Mouse (Mus musculus): ENCODE results near the gene Scrn2. TPM values are rescaled to one million over a fixed set of nuclear protein-coding genes. Genes with fewer than 3 reads are reported as not detected.

Gene Scrn2
- polyA plus RNA-seq, 1 experiment from 2014 or later: 19.7 TPM

GRCm38 (mm10) chr11:97021873-97022484 is 7.8 kb upstream of the Scrn2 start:
- peaks cover 45% of the 10 kb centered on the region for H3K27me3 ChIP-seq (ENCODE audit: control insufficient read depth, insufficient read depth, low read length)
- no peak overlapping the region for H3K27ac ChIP-seq (ENCODE audit: low read length)
- H3K4me1 ChIP-seq (ENCODE audit: control insufficient read depth, insufficient read depth, low read length): peaks cover 25% of the 10 kb centered on the region
- peak; percentile 30; the same call in 1 of the 2 replicates for ATAC-seq (ENCODE audit: insufficient number of reproducible peaks, insufficient read depth, low FRiP score, low read depth)
- H3K36me3 ChIP-seq (ENCODE audit: control insufficient read depth, insufficient read depth, low read length): no peaks in the 10 kb centered on the region
- H3K9me3 ChIP-seq (ENCODE audit: control insufficient read depth, low read depth, low read length): no peaks in the 10 kb centered on the region
- peak overlapping the region; percentile 25; the same call in 1 of the 2 replicates for H3K9ac ChIP-seq (replicated peaks; ENCODE audit: low read depth, low read length)
- under 1% methylated on average over 50 of the region's 50 CpGs for WGBS
- peak overlapping the region; percentile 46 for H3K4me3 ChIP-seq (ENCODE audit: low read depth, low read length)
- H3K4me2 ChIP-seq (replicated peaks; ENCODE audit: low read depth, low read length): peak overlapping the region; percentile 87

- WGBS: 42% methylated on average over 10 of the region's 10 CpGs
- no peaks in the 10 kb centered on the region for H3K36me3 ChIP-seq (ENCODE audit: control insufficient read depth, insufficient read depth, low read length)
- H3K27me3 ChIP-seq (ENCODE audit: control insufficient read depth, insufficient read depth, low read length): peaks cover 29% of the 10 kb centered on the region
- peak overlapping the region; percentile 57 for H3K4me2 ChIP-seq (replicated peaks; ENCODE audit: low read depth, low read length)
- H3K4me1 ChIP-seq (ENCODE audit: control insufficient read depth, insufficient read depth, low read length): peaks cover 22% of the 10 kb centered on the region
- no peak overlapping the region for H3K4me3 ChIP-seq (ENCODE audit: low read depth, low read length)
- no peaks in the 10 kb centered on the region for H3K9me3 ChIP-seq (ENCODE audit: control insufficient read depth, low read depth, low read length)
- no peak for ATAC-seq (ENCODE audit: insufficient number of reproducible peaks, insufficient read depth, low FRiP score, low read depth)
- no peak overlapping the region; the same call in 1 of the 2 replicates for H3K27ac ChIP-seq (ENCODE audit: low read length)
- H3K9ac ChIP-seq (replicated peaks; ENCODE audit: low read depth, low read length): 0 out of 2 replicates have a peak overlapping the region, but pooled peaks have one; percentile 7
Observed at GRCm38 (mm10) chr11:97024977-97025376, 4.8 kb upstream of the Scrn2 start.

GRCm38 (mm10) chr11:97025721-97026344 is 3.9 kb upstream of the Scrn2 start:
- peak overlapping the region; percentile 22 for H3K9ac ChIP-seq (replicated peaks; ENCODE audit: low read depth, low read length)
- peaks cover 28% of the 10 kb centered on the region for H3K4me1 ChIP-seq (ENCODE audit: control insufficient read depth, insufficient read depth, low read length)
- H3K36me3 ChIP-seq (ENCODE audit: control insufficient read depth, insufficient read depth, low read length): no peaks in the 10 kb centered on the region
- H3K27me3 ChIP-seq (ENCODE audit: control insufficient read depth, insufficient read depth, low read length): peaks cover 21% of the 10 kb centered on the region
- peak overlapping the region; percentile 26 for H3K4me3 ChIP-seq (ENCODE audit: low read depth, low read length)
- WGBS: 3% methylated on average over 17 of the region's 17 CpGs
- 0 out of 2 replicates have a peak, but pooled peaks have one; percentile 10 for ATAC-seq (ENCODE audit: insufficient number of reproducible peaks, insufficient read depth, low FRiP score, low read depth)
- peak overlapping the region; percentile 57 for H3K4me2 ChIP-seq (replicated peaks; ENCODE audit: low read depth, low read length)
- no peaks in the 10 kb centered on the region for H3K9me3 ChIP-seq (ENCODE audit: control insufficient read depth, low read depth, low read length)
- peak overlapping the region; percentile 91 for H3K27ac ChIP-seq (ENCODE audit: low read length)

GRCm38 (mm10) chr11:97030426-97030825 is 688 bp downstream of the Scrn2 start:
- WGBS: 14% methylated on average over 15 of the region's 15 CpGs
- Histone ChIP-seq H3K4me1 (ENCODE audit: control insufficient read depth, insufficient read depth, low read length) (peaks cover 13% of the 10 kb centered on the region), H3K9me3 (ENCODE audit: control insufficient read depth, low read depth, low read length) (no peaks in the 10 kb centered on the region), H3K27me3 (ENCODE audit: control insufficient read depth, insufficient read depth, low read length) (no peaks in the 10 kb centered on the region), H3K36me3 (ENCODE audit: control insufficient read depth, insufficient read depth, low read length) (no peaks in the 10 kb centered on the region; the same call in 1 of the 2 replicates), H3K27ac (ENCODE audit: low read length) (peak overlapping the region; percentile 76; the same call in 1 of the 2 replicates), H3K9ac (replicated peaks; ENCODE audit: low read depth, low read length) (peak overlapping the region; percentile 67), H3K4me2 (replicated peaks; ENCODE audit: low read depth, low read length) (peak overlapping the region; percentile 87), H3K4me3 (ENCODE audit: low read depth, low read length) (peak overlapping the region; percentile 59)
- no peak for ATAC-seq (ENCODE audit: insufficient number of reproducible peaks, insufficient read depth, low FRiP score, low read depth)

DNA sequence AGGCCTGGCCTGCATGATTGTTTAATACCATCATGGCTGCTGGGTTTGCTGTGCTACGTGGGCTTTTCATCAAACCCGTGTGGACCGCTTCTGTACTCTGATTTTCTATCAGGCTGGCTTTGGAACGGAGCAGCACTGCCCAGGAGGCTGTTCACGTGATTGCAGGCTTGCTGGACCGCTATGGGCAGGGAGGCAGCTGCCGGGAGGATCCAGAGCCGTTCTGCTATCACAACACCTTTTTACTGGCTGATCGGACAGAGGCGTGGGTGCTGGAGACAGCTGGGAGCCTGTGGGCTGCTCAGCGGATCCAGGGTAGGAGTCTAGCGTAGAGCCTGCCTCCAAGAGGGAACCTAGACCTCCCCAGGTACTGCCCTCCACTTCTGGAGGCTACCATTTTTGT is 2.2 kb downstream of the Scrn2 start:
- Histone ChIP-seq H3K4me2 (replicated peaks; ENCODE audit: low read depth, low read length) (no peak overlapping the region), H3K36me3 (ENCODE audit: control insufficient read depth, insufficient read depth, low read length) (no peaks in the 10 kb centered on the region; the same call in 1 of the 2 replicates), H3K9me3 (ENCODE audit: control insufficient read depth, low read depth, low read length) (no peaks in the 10 kb centered on the region), H3K4me1 (ENCODE audit: control insufficient read depth, insufficient read depth, low read length) (peaks cover 8% of the 10 kb centered on the region), H3K9ac (replicated peaks; ENCODE audit: low read depth, low read length) (no peak overlapping the region), H3K27ac (ENCODE audit: low read length) (no peak overlapping the region), H3K27me3 (ENCODE audit: control insufficient read depth, insufficient read depth, low read length) (no peaks in the 10 kb centered on the region), H3K4me3 (ENCODE audit: low read depth, low read length) (no peak overlapping the region)
- no peak for ATAC-seq (ENCODE audit: insufficient number of reproducible peaks, insufficient read depth, low FRiP score, low read depth)
- WGBS: 83% methylated on average over 12 of the region's 12 CpGs

- Histone ChIP-seq H3K36me3 (ENCODE audit: control insufficient read depth, insufficient read depth, low read length) (no peaks in the 10 kb centered on the region; the same call in 1 of the 2 replicates), H3K4me1 (ENCODE audit: control insufficient read depth, insufficient read depth, low read length) (peaks cover 8% of the 10 kb centered on the region), H3K9me3 (ENCODE audit: control insufficient read depth, low read depth, low read length) (no peaks in the 10 kb centered on the region), H3K4me3 (ENCODE audit: low read depth, low read length) (no peak overlapping the region), H3K4me2 (replicated peaks; ENCODE audit: low read depth, low read length) (no peak overlapping the region), H3K9ac (replicated peaks; ENCODE audit: low read depth, low read length) (no peak overlapping the region), H3K27ac (ENCODE audit: low read length) (no peak overlapping the region), H3K27me3 (ENCODE audit: control insufficient read depth, insufficient read depth, low read length) (no peaks in the 10 kb centered on the region)
- no peak for ATAC-seq (ENCODE audit: insufficient number of reproducible peaks, insufficient read depth, low FRiP score, low read depth)
- WGBS: 85% methylated on average over 4 of the region's 4 CpGs
Observed at GRCm38 (mm10) chr11:97032499-97032898, 2.8 kb downstream of the Scrn2 start.

DNA sequence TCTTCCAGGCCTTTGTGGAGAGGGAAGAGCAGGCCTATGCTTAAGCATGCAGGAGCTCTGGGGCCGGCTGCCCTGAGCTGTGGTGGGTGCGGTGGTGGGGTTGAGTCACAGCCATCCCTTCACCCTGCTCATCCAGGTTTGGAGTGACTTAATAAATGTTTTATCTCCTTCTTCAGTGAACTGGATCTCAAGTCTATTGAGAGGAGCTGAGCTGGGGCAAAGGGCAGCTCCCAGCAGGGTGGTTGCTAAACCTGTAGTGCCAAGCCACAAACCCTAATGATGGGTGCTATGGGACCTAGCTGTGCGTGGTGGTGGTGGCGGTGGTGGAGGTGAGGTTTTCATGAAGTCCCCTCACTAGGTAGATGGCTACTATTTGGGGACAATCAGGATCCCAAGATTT is 4.0 kb downstream of the Scrn2 start:
- H3K4me2 ChIP-seq (replicated peaks; ENCODE audit: low read depth, low read length): no peak overlapping the region
- H3K36me3 ChIP-seq (ENCODE audit: control insufficient read depth, insufficient read depth, low read length): no peaks in the 10 kb centered on the region; the same call in 1 of the 2 replicates
- no peak overlapping the region for H3K27ac ChIP-seq (ENCODE audit: low read length)
- no peak overlapping the region for H3K4me3 ChIP-seq (ENCODE audit: low read depth, low read length)
- H3K27me3 ChIP-seq (ENCODE audit: control insufficient read depth, insufficient read depth, low read length): no peaks in the 10 kb centered on the region
- no peak overlapping the region for H3K9ac ChIP-seq (replicated peaks; ENCODE audit: low read depth, low read length)
- H3K4me1 ChIP-seq (ENCODE audit: control insufficient read depth, insufficient read depth, low read length): peaks cover 8% of the 10 kb centered on the region
- WGBS: 90% methylated on average over 4 of the region's 4 CpGs
- no peak for ATAC-seq (ENCODE audit: insufficient number of reproducible peaks, insufficient read depth, low FRiP score, low read depth)
- H3K9me3 ChIP-seq (ENCODE audit: control insufficient read depth, low read depth, low read length): no peaks in the 10 kb centered on the region

- Histone ChIP-seq H3K9ac (replicated peaks; ENCODE audit: low read depth, low read length) (no peak overlapping the region), H3K4me3 (ENCODE audit: low read depth, low read length) (no peak overlapping the region), H3K9me3 (ENCODE audit: control insufficient read depth, low read depth, low read length) (no peaks in the 10 kb centered on the region), H3K4me1 (ENCODE audit: control insufficient read depth, insufficient read depth, low read length) (no peaks in the 10 kb centered on the region), H3K27me3 (ENCODE audit: control insufficient read depth, insufficient read depth, low read length) (no peaks in the 10 kb centered on the region), H3K27ac (ENCODE audit: low read length) (no peak overlapping the region), H3K4me2 (replicated peaks; ENCODE audit: low read depth, low read length) (no peak overlapping the region), H3K36me3 (ENCODE audit: control insufficient read depth, insufficient read depth, low read length) (no peaks in the 10 kb centered on the region; the same call in 1 of the 2 replicates)
- WGBS: 76% methylated on average over 5 of the region's 5 CpGs
- no peak for ATAC-seq (ENCODE audit: insufficient number of reproducible peaks, insufficient read depth, low FRiP score, low read depth)
Observed at GRCm38 (mm10) chr11:97036141-97036540, 6.4 kb downstream of the Scrn2 start.

Data from stomach, embryonic 14.5 days (tissue).